Mouse (Mus musculus) CH12.LX (cell line): ENCODE measurements around the gene Wdr62. TPM values are rescaled to one million over a fixed set of nuclear protein-coding genes. Genes with fewer than 3 reads are reported as not detected.

Experiments used
- DNase-seq: peaks from one replicate; pipeline ENCODE4 v3.0.0-alpha.2; 2013; ENCODE audit errors: extremely low read depth
- H3K27ac ChIP-seq: 2 replicates; pipeline ENCODE4 v1.5.1; 2012; ENCODE audit warnings: low read depth, mild to moderate bottlenecking, control low read depth, moderate library complexity; ENCODE audit not compliant: insufficient read depth
- H3K27me3 ChIP-seq: replicated peaks from 2 replicates; pipeline ENCODE3; 2012; ENCODE audit warnings: inconsistent platforms
- H3K36me3 ChIP-seq, 2 experiments: replicated peaks in 1 of 2; 2 replicates each; pipeline versions ENCODE3 to v1.6.1; 2012; ENCODE audit warnings: inconsistent platforms in 1 of 2, low read length in 1 of 2, mild to moderate bottlenecking in 1 of 2, mixed read lengths in 1 of 2, moderate library complexity in 1 of 2; ENCODE audit not compliant: control insufficient read depth in 1 of 2, insufficient read depth in 1 of 2
- H3K4me1 ChIP-seq, 2 experiments: 2 replicates each; pipeline ENCODE4 v1.6.1; 2012; ENCODE audit warnings: inconsistent platforms in 1 of 2, moderate library complexity in 1 of 2; ENCODE audit not compliant: insufficient read depth in 2 of 2, control insufficient read depth in 1 of 2
- H3K4me2 ChIP-seq: 2 replicates; pipeline ENCODE4 v1.6.1; 2012; ENCODE audit warnings: low read depth, mild to moderate bottlenecking, control low read depth; ENCODE audit not compliant: poor library complexity, insufficient read depth, severe bottlenecking
- H3K4me3 ChIP-seq, 3 experiments: fragments of 150-350 bp in 1 of 3; sonication (generic) in 1 of 3; replicated peaks in 1 of 3; 2 replicates each; pipeline versions ENCODE3 to v1.5.1; 2011 to 2012; ENCODE audit warnings: low read depth in 2 of 3, low read length in 2 of 3, mild to moderate bottlenecking in 2 of 3, moderate library complexity in 2 of 3, control low read depth in 1 of 3, improper control_type of control experiment in 1 of 3, inconsistent platforms in 1 of 3, mixed read lengths in 1 of 3; ENCODE audit not compliant: poor library complexity in 1 of 3
- H3K79me2 ChIP-seq: replicated peaks from 2 replicates; pipeline ENCODE4 v1.6.1; 2012; ENCODE audit warnings: mild to moderate bottlenecking, moderate library complexity; ENCODE audit not compliant: control insufficient read depth, poor library complexity, insufficient read depth, severe bottlenecking; ENCODE audit errors: extremely low read depth
- H3K9ac ChIP-seq: 2 replicates; pipeline ENCODE4 v1.6.1; 2012; ENCODE audit warnings: low read depth, mild to moderate bottlenecking, control low read depth, moderate library complexity; ENCODE audit not compliant: insufficient read depth
- H3K9me3 ChIP-seq: replicated peaks from 2 replicates; pipeline ENCODE3; 2012; ENCODE audit warnings: low read length, inconsistent platforms, mixed read lengths
- BHLHE40 ChIP-seq: IDR thresholded peaks from 2 replicates; pipeline ENCODE4 v1.6.1; 2011; ENCODE audit warnings: mild to moderate bottlenecking, low read depth, low read length, improper control_type of control experiment
- CHD1 ChIP-seq: IDR thresholded peaks from 2 replicates; pipeline ENCODE4 v1.6.1; 2012; ENCODE audit warnings: low read depth, low read length, improper control_type of control experiment, inconsistent platforms
- CHD2 ChIP-seq: IDR thresholded peaks from 2 replicates; pipeline ENCODE4 v1.6.1; 2011; ENCODE audit warnings: low read length, improper control_type of control experiment
- CTCF ChIP-seq, 2 experiments: IDR thresholded peaks in 1 of 2; conservative IDR thresholded peaks in 1 of 2; 2 replicates each; pipeline ENCODE4 v1.5.1; 2011 to 2012; ENCODE audit warnings: low read depth in 2 of 2, low read length in 2 of 2, improper control_type of control experiment in 1 of 2, inconsistent platforms in 1 of 2, mild to moderate bottlenecking in 1 of 2, moderate library complexity in 1 of 2
- E2F4 ChIP-seq: IDR thresholded peaks from 2 replicates; pipeline ENCODE4 v1.6.1; 2011; ENCODE audit warnings: low read depth, low read length, improper control_type of control experiment; ENCODE audit not compliant: insufficient replicate concordance
- ELF1 ChIP-seq: IDR thresholded peaks from 2 replicates; pipeline ENCODE4 v1.6.1; 2014; ENCODE audit warnings: low read depth, mild to moderate bottlenecking, inconsistent platforms, low read length, improper control_type of control experiment
- EP300 ChIP-seq: IDR thresholded peaks from 2 replicates; pipeline ENCODE4 v1.6.1; 2011; ENCODE audit warnings: low read length, improper control_type of control experiment
- ETS1 ChIP-seq: conservative IDR thresholded peaks from 2 replicates; pipeline ENCODE4 v1.6.1; 2012; ENCODE audit warnings: low read depth, mild to moderate bottlenecking, inconsistent platforms, low read length, improper control_type of control experiment, moderate library complexity
- GABPA ChIP-seq: IDR thresholded peaks from 2 replicates; pipeline ENCODE4 v1.6.1; 2012; ENCODE audit warnings: low read depth, low read length, improper control_type of control experiment, inconsistent platforms; ENCODE audit not compliant: insufficient replicate concordance
- HCFC1 ChIP-seq: IDR thresholded peaks from 2 replicates; pipeline ENCODE4 v1.6.1; 2012; ENCODE audit warnings: low read depth, mild to moderate bottlenecking, inconsistent platforms, low read length, improper control_type of control experiment
- IRF4 ChIP-seq: IDR thresholded peaks from 2 replicates; pipeline ENCODE4 v1.6.1; 2014; ENCODE audit warnings: low read depth, mild to moderate bottlenecking, inconsistent platforms, low read length, improper control_type of control experiment
- JUN ChIP-seq: IDR thresholded peaks from 2 replicates; pipeline ENCODE4 v1.6.1; 2011; ENCODE audit warnings: low read depth, mild to moderate bottlenecking, low read length, improper control_type of control experiment, moderate library complexity; ENCODE audit not compliant: insufficient read depth
- JUND ChIP-seq: conservative IDR thresholded peaks from 2 replicates; pipeline ENCODE4 v1.6.1; 2011; ENCODE audit warnings: low read depth, low read length, improper control_type of control experiment
- KAT2A ChIP-seq: IDR thresholded peaks from 2 replicates; pipeline ENCODE4 v1.6.1; 2012; ENCODE audit warnings: low read length, improper control_type of control experiment, inconsistent platforms; ENCODE audit not compliant: insufficient replicate concordance
- MAFK ChIP-seq: IDR thresholded peaks from 2 replicates; pipeline ENCODE4 v1.6.1; 2011; ENCODE audit warnings: low read length, improper control_type of control experiment; ENCODE audit not compliant: insufficient replicate concordance
- MAX ChIP-seq: IDR thresholded peaks from 2 replicates; pipeline ENCODE4 v1.6.1; 2011; ENCODE audit warnings: low read length, improper control_type of control experiment
- MAZ ChIP-seq: IDR thresholded peaks from 2 replicates; pipeline ENCODE4 v1.6.1; 2012; ENCODE audit warnings: low read depth, mild to moderate bottlenecking, inconsistent platforms, low read length, improper control_type of control experiment, moderate library complexity
- MEF2A ChIP-seq: IDR thresholded peaks from 2 replicates; pipeline ENCODE4 v1.6.1; 2014; ENCODE audit warnings: low read depth, mild to moderate bottlenecking, inconsistent platforms, low read length, improper control_type of control experiment, borderline replicate concordance
- MXI1 ChIP-seq: IDR thresholded peaks from 2 replicates; pipeline ENCODE4 v1.6.1; 2011; ENCODE audit warnings: mild to moderate bottlenecking, low read depth, low read length, improper control_type of control experiment
- NRF1 ChIP-seq: IDR thresholded peaks from 2 replicates; pipeline ENCODE4 v1.6.1; 2014; ENCODE audit warnings: low read depth, mild to moderate bottlenecking, inconsistent platforms, low read length, improper control_type of control experiment, moderate library complexity
- PAX5 ChIP-seq: IDR thresholded peaks from 2 replicates; pipeline ENCODE4 v1.6.1; 2012; ENCODE audit warnings: low read length, inconsistent platforms, mixed read lengths
- POLR2AphosphoS2 ChIP-seq: IDR thresholded peaks from 2 replicates; pipeline ENCODE4 v1.6.1; 2011; ENCODE audit warnings: low read depth, low read length, improper control_type of control experiment
- RCOR1 ChIP-seq: conservative IDR thresholded peaks from 2 replicates; pipeline ENCODE4 v1.6.1; 2012; ENCODE audit warnings: low read depth, mild to moderate bottlenecking, inconsistent platforms, low read length, improper control_type of control experiment
- SIN3A ChIP-seq: IDR thresholded peaks from 2 replicates; pipeline ENCODE4 v1.6.1; 2012; ENCODE audit warnings: low read length, improper control_type of control experiment, inconsistent platforms
- TBP ChIP-seq: conservative IDR thresholded peaks from 2 replicates; pipeline ENCODE4 v1.6.1; 2011; ENCODE audit warnings: low read depth, low read length, improper control_type of control experiment
- TCF12 ChIP-seq: IDR thresholded peaks from 2 replicates; pipeline ENCODE4 v1.6.1; 2014; ENCODE audit warnings: low read depth, mild to moderate bottlenecking, inconsistent platforms, low read length, improper control_type of control experiment
- UBTF ChIP-seq: IDR thresholded peaks from 2 replicates; pipeline ENCODE4 v1.6.1; 2012; ENCODE audit warnings: low read depth, mild to moderate bottlenecking, inconsistent platforms, low read length, improper control_type of control experiment, moderate library complexity
- USF2 ChIP-seq: conservative IDR thresholded peaks from 2 replicates; pipeline ENCODE4 v1.6.1; 2011; ENCODE audit warnings: low read depth, low read length, improper control_type of control experiment
- ZC3H11A ChIP-seq: IDR thresholded peaks from 2 replicates; pipeline ENCODE4 v1.6.1; 2012; ENCODE audit warnings: low read depth, mild to moderate bottlenecking, inconsistent platforms, low read length, improper control_type of control experiment
- ZKSCAN1 ChIP-seq: IDR thresholded peaks from 2 replicates; pipeline ENCODE4 v1.6.1; 2012; ENCODE audit warnings: low read depth, inconsistent platforms, low read length, improper control_type of control experiment, borderline replicate concordance
- dilution Hi-C: fragments of 300-500 bp; cut with MboI; formaldehyde crosslinking; loops from 2 replicates; pipeline ENCODE4 v1.14.3; 2020; ENCODE audit warnings: low sequenced_read_pairs; ENCODE audit not compliant: extremely low pct_unique_long_range_greater_than_20kb, extremely low pct_ligation_motif_present
- in situ Hi-C: fragments of 300-500 bp; cut with MboI; formaldehyde crosslinking; loops from 3 replicates; pipeline ENCODE4 v1.14.3; 2019; ENCODE audit warnings: low sequenced_read_pairs, low pct_ligation_motif_present, low pct_unique_long_range_greater_than_20kb, mixed read lengths
- polyA plus RNA-seq: library from polyadenylated mRNA; unstranded; fragments of >175 nt; gene quantifications from 2 replicates; pipeline ENCODE4 v1.2.1, GENCODE M21; 2012; ENCODE audit warnings: low read depth; ENCODE audit not compliant: insufficient read length
- total RNA-seq, 2 experiments: library from RNA; depleted of rRNA; stranded (reverse); fragments of 300-350 nt in 1 of 2; fragments of >200 nt in 1 of 2; gene quantifications; 2 replicates each; pipeline ENCODE4 v1.2.3; 2012 to 2014

Wdr62 gene
- total and polyA plus RNA-seq, 3 experiments: 2.3 to 19.7 (median 5.3) TPM

DNA sequence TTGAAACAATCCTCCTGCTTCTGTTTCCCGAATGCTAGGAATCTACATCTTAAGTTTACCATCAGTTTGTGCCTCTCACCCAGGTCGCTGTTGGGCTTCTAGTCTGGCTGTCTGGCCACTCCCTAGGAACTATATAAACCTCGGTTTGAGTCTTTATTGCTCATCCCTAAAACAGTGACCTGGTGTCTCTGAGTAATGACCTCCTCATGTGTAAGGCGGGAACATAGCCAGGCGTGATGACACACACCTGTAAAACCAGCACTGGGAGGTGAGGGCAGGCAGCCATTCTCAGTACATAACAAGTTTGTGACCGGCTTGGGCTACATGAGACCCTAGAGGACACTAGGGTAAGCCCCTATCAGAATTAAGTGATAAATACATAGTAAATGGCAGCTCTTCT, 84.8 kb downstream of the Wdr62 start:
- TF ChIP-seq IRF4 (no peak), CTCF (conservative IDR thresholded peaks at IDR 0.05 in 1 of 2, IDR thresholded peaks at IDR 0.05 in 1 of 2; ENCODE audit: low read depth in 2 of 2, low read length in 2 of 2) (no peak), ETS1 (no peak), CHD1 (no peak), MXI1 (no peak), CHD2 (no peak), MAFK (no peak), HCFC1 (no peak), KAT2A (no peak), EP300 (no peak), UBTF (no peak), MAX (no peak), MEF2A (no peak), ZKSCAN1 (no peak), TBP (no peak), PAX5 (no peak), GABPA (no peak), TCF12 (no peak), ELF1 (no peak), SIN3A (no peak)
- in situ Hi-C loops (no loop called here), dilution Hi-C loops (no loop called here)
- H3K27ac ChIP-seq: no peak overlapping the region
- 0 out of 2 replicates have a peak overlapping the region, but pooled peaks have one; percentile 3 for H3K4me2 ChIP-seq
- no peaks in the 10 kb centered on the region for H3K27me3 ChIP-seq
- peaks cover 14% of the 10 kb centered on the region for H3K79me2 ChIP-seq
- H3K4me1 ChIP-seq: peaks cover 0 to 24% of the 10 kb centered on the region in 2 experiments; a peak in 2 of 4 replicates
- H3K9ac ChIP-seq: no peak overlapping the region
- H3K36me3 ChIP-seq: peaks cover 19 to 28% of the 10 kb centered on the region in 2 experiments
- H3K4me3 ChIP-seq: peak overlapping the region in 2 of 3 experiments; percentile 1 to 84
- no peaks in the 10 kb centered on the region for H3K9me3 ChIP-seq
- DNase-seq: no peak

DNA sequence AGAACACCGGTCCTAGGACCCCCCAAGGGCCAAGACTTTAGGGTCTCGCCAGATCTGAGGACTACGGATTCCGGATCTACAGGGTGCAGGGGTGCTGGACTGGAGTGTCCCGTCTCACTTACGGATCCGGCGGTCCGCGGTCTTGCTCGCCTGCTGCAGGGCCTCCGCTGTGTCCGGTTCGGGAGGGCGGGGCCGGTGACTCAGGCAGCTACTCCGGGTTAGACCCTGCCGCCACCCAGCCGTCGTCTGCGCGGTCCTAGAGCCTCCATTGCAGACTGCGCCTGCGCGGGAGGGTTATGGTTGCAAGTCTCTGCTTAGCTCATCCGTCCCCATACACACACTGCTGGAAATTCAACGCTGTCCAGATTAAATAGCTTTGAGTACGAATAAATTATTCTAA, 85.3 kb downstream of the Wdr62 start:
- no peaks in the 10 kb centered on the region for H3K27me3 ChIP-seq
- H3K4me1 ChIP-seq: peaks cover 0 to 24% of the 10 kb centered on the region in 2 experiments; a peak in 2 of 4 replicates
- 0 out of 2 replicates have a peak overlapping the region, but pooled peaks have one; percentile 9 for H3K4me2 ChIP-seq
- H3K79me2 ChIP-seq: peaks cover 14% of the 10 kb centered on the region
- H3K9me3 ChIP-seq: no peaks in the 10 kb centered on the region
- peak overlapping the region; percentile 95 for H3K9ac ChIP-seq
- peak overlapping the region; percentile 86; the same call in 1 of the 2 replicates for H3K27ac ChIP-seq
- peaks cover 23 to 34% of the 10 kb centered on the region in 2 experiments for H3K36me3 ChIP-seq
- H3K4me3 ChIP-seq: peak overlapping the region; percentile 76 to 92 (median 84)
- dilution Hi-C loops: no loop called here
- DNase-seq: peak; percentile 96
- in situ Hi-C loops: no loop called here
- 0 out of 2 replicates have a peak, but pooled peaks have one; percentile 30 for TF ChIP-seq MXI1
- TF ChIP-seq UBTF: no peak
- TF ChIP-seq MAZ: peak; percentile 87
- no peak for TF ChIP-seq JUN
- TF ChIP-seq TBP: no peak
- no peak for TF ChIP-seq ZC3H11A
- TF ChIP-seq TCF12: peak; percentile 70
- peak; percentile 74; the same call in 1 of the 2 replicates for TF ChIP-seq MEF2A
- peak; percentile 88 for TF ChIP-seq SIN3A
- TF ChIP-seq JUND: no peak
- 0 out of 2 replicates have a peak, but pooled peaks have one; percentile 22 for TF ChIP-seq KAT2A
- no peak for TF ChIP-seq USF2
- TF ChIP-seq E2F4: no peak
- no peak for TF ChIP-seq PAX5
- TF ChIP-seq GABPA: no peak
- no peak; the same call in 1 of the 2 replicates for TF ChIP-seq ETS1
- TF ChIP-seq RCOR1: no peak
- TF ChIP-seq NRF1: peak; percentile 95
- peak; percentile 62; the same call in 1 of the 2 replicates for TF ChIP-seq ELF1
- no peak for TF ChIP-seq CHD1
- no peak for TF ChIP-seq POLR2AphosphoS2
- no peak for TF ChIP-seq BHLHE40
